Mouse (Mus musculus) heart, embryonic 14.5 days (tissue): Measurements from ENCODE around the gene Scgb1a1. TPM values are rescaled to one million over a fixed set of nuclear protein-coding genes. Genes with fewer than 3 reads are reported as not detected.
"Not testable (repeated sequence)": the region's sequence is repeated elsewhere in the genome, so short reads cannot be mapped to it uniquely, and the experiment has no call there.

Source experiments
- ATAC-seq: fragments of 200-750 bp; cut with Nextera tagmentation; 2 replicates; pipeline ENCODE4 v1.8.0; 2017; ENCODE audit warnings: low read depth, moderate TSS enrichment; ENCODE audit not compliant: insufficient number of reproducible peaks, insufficient read depth, low FRiP score
- H3K27ac ChIP-seq, 2 experiments: fragments of 200-500 bp in 1 of 2; fragments of 300-500 bp in 1 of 2; sonication (generic) in 1 of 2; replicated peaks in 1 of 2; 2 replicates each; pipeline ENCODE4 v1.5.1; 2012 to 2014; ENCODE audit warnings: low read depth in 2 of 2, low read length in 2 of 2, control low read depth in 1 of 2, mild to moderate bottlenecking in 1 of 2, mixed read lengths in 1 of 2; ENCODE audit not compliant: control insufficient read depth in 1 of 2, insufficient read depth in 1 of 2
- H3K27me3 ChIP-seq: fragments of 300-500 bp; sonication (generic); 2 replicates; pipeline ENCODE4 v1.6.1; 2014; ENCODE audit warnings: mild to moderate bottlenecking, low read length, control low read depth; ENCODE audit not compliant: control insufficient read depth, insufficient read depth
- H3K36me3 ChIP-seq: fragments of 300-500 bp; sonication (generic); 2 replicates; pipeline ENCODE4 v1.6.1; 2014; ENCODE audit warnings: mild to moderate bottlenecking, control low read depth, low read length, mixed read lengths; ENCODE audit not compliant: control insufficient read depth, insufficient read depth
- H3K4me1 ChIP-seq, 2 experiments: fragments of 200-500 bp in 1 of 2; fragments of 300-500 bp in 1 of 2; sonication (generic) in 1 of 2; 2 replicates each; pipeline ENCODE4 v1.6.1; 2012 to 2014; ENCODE audit warnings: low read length in 2 of 2, control low read depth in 1 of 2, mixed read lengths in 1 of 2; ENCODE audit not compliant: control insufficient read depth in 2 of 2, insufficient read depth in 2 of 2
- H3K4me2 ChIP-seq: fragments of 300-500 bp; sonication (generic); 2 replicates; pipeline ENCODE4 v1.6.1; 2014; ENCODE audit warnings: mild to moderate bottlenecking, low read length
- H3K4me3 ChIP-seq, 2 experiments: fragments of 200-500 bp in 1 of 2; fragments of 300-500 bp in 1 of 2; sonication (generic) in 1 of 2; 2 replicates each; pipeline ENCODE4 v1.5.1; 2012 to 2014; ENCODE audit warnings: low read length in 2 of 2, mild to moderate bottlenecking in 2 of 2, control low read depth in 1 of 2, low read depth in 1 of 2, moderate library complexity in 1 of 2; ENCODE audit not compliant: control insufficient read depth in 1 of 2, insufficient read depth in 1 of 2
- H3K9ac ChIP-seq: fragments of 300-500 bp; sonication (generic); 2 replicates; pipeline ENCODE4 v1.6.1; 2014; ENCODE audit warnings: mild to moderate bottlenecking, low read length
- H3K9me3 ChIP-seq: fragments of 300-500 bp; sonication (generic); 2 replicates; pipeline ENCODE4 v1.6.1; 2016; ENCODE audit warnings: low read length, control low read depth; ENCODE audit not compliant: control insufficient read depth
- WGBS: fragments of 180-500 bp; shearing (Covaris S2); extraction: QIAGEN DNeasy Blood & Tissue Kit; methylation state at CpG from one replicate; pipeline ENCODE4 v1.1.7; 2014; 5-methylcytosine and 5-hydroxymethylcytosine counted together
- polyA plus RNA-seq: library from polyadenylated mRNA; unstranded; fragments of >200 nt; fragmentation: Nextera tagmentation; extraction: Ambion mirVana; gene quantifications from 2 replicates; pipeline ENCODE4 v1.2.1, GENCODE M21; 2014

Gene Scgb1a1
- not detected in 2 replicates for polyA plus RNA-seq

DNA sequence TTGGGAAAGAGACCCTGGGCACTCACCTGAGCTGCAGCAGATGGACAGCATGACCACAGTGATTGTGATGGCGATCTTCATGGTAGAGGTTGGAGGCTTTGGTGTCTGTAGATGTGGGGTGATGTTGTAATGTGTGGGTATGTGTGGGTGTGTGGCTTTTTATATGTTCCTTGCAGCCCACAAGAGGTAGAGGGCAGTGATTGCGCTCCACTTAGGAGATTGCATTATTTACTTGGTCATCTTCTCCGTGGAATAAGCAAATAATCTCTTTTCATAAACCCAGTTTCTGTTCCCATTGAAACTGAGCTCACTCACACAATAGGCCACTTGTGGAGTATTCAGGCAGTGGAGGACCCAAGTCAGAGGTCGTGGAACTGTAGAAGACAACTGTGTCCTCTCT, at the start of gene Scgb1a1:
Gene Scgb1a1 (minus strand): TSS at position 138 of the 400 bp plus-strand sequence.
- WGBS, result 79% methylated on average over 4 of the region's 4 CpGs
- Histone ChIP-seq H3K4me1 (peaks cover 5 to 10% of the 10 kb centered on the region in 2 experiments), H3K9me3 (no peaks in the 10 kb centered on the region), H3K9ac (no peak within 1 kb of the TSS), H3K4me3 (no peak within 1 kb of the TSS), H3K27ac (no peak within 1 kb of the TSS), H3K27me3 (no peaks in the 10 kb centered on the region), H3K36me3 (no peaks in the 10 kb centered on the region), H3K4me2 (no peak within 1 kb of the TSS)
- ATAC-seq, result no peak

DNA sequence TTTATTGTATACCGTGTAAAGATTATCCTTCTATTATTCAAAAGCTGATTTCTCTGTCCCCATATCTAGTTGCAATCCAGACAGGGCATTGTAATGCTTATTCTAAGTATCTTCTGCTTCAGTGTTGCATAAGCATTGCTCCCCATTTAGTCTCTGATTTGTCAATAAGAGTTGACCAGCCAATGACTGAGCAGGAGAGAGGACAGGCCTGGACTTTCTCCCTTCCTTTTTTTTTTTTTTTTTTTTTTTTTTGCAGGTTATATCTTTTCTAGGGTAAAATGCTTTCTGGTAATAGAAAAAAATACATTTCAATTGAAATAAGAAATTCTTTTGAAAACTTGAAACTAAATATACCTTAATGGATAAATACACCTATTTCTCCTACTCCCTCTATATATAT, 49.4 kb upstream of the Scgb1a1 start:
- WGBS, result 81% methylated on average over 1 of the region's 1 CpGs
- no peak overlapping the region for H3K9ac ChIP-seq
- no peaks in the 10 kb centered on the region for H3K27me3 ChIP-seq
- no peaks in the 10 kb centered on the region for H3K9me3 ChIP-seq
- peaks cover 0 to 6% of the 10 kb centered on the region in 2 experiments; a peak in 2 of 4 replicates for H3K4me1 ChIP-seq
- H3K36me3 ChIP-seq, result no peaks in the 10 kb centered on the region
- ATAC-seq, result no peak
- no peak overlapping the region for H3K4me3 ChIP-seq
- no peak overlapping the region for H3K4me2 ChIP-seq
- H3K27ac ChIP-seq, result no peak overlapping the region

DNA sequence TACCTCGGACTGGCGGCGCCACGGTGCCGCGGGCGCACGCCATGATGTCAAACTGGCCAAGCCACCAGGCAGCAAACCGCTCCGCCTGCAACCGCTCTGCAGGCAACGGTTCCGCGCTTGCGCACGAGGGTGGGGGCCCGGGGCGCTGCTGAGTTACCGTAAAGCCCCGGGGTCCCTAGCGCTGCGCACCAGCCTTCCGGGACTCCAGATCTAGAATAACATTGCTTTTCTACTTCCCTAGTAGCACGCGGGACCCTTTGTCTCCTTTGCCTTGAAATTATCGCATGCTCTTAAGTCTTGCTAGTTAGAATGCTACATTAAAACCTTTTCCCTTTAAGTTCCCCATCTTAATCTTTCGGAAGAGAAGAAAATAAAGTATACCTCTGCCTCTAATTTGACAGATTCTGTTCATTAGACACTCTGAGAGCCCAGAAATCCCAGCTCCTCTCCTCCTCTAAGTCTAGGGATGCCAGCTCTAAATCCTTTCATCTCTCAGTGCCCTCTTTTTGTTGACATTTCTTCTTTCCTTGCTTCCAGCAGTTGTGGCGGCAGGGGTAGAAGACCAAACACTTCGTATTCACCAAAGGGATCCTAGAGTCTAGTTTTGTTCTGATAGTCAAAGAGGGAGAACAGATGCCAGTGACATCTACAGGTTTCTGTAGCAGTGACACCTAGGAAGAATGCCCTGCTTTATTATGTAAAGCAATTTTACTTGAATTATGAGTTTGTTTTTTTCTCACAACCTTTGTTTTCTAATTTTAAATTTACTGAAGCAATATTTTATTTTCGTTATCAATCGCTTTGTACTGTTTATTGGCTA, 48.0 kb upstream of the Scgb1a1 start, which contains the start of gene Asrgl1:
Gene Asrgl1 (minus strand): TSS at position 125 of the 820 bp plus-strand sequence.
- H3K4me1 ChIP-seq, result peaks cover 0 to 6% of the 10 kb centered on the region in 2 experiments; a peak in 2 of 4 replicates
- peak; percentile 92 for ATAC-seq
- H3K27me3 ChIP-seq, result no peaks in the 10 kb centered on the region
- 10% methylated on average over 31 of the region's 31 CpGs for WGBS
- H3K36me3 ChIP-seq, result no peaks in the 10 kb centered on the region; the same call in 1 of the 2 replicates
- no peaks in the 10 kb centered on the region for H3K9me3 ChIP-seq
- peak within 1 kb of the TSS; percentile 73 to 77 for H3K4me3 ChIP-seq
- peak within 1 kb of the TSS; percentile 100 for H3K4me2 ChIP-seq
- H3K9ac ChIP-seq, result peak within 1 kb of the TSS; percentile 87
- H3K27ac ChIP-seq, result peak within 1 kb of the TSS in 1 of 2 experiments; percentile 42; a peak in 1 of 4 replicates

DNA sequence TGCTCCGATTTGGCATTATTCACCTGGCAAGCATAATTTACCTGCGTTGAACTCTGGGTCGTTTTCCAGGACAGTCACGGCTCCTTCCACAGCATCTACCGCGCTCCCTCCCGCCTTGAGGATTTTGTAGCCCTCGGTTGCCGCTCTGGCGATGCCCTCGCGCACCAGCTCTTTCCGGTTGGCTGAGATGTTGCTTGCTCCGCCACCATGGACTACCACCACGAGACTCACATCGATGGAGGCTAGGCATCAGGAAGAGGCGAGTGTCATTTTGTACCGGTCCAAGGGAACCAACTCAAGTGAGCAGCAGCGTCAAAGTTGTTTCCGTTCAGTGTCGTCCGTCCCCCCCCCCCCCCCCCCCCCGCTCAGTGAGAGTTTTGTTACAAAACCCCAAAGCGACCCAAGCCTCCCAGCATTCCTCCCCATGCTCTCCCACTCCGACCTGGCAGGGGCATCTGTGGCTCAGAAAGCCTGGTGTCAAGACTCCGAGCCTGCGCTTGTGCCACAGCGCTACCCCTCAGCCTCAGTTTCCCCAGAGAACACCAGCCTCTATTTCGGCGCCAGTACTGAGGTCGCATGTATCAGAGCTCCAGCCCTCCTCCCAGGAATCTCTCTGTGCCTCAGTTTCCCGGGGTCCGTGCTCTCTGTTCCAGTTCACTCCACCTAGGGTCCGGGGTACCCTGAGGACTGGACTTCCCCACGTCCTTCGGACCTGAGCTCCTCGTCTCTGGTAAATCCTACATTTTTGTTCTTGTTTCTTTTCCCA, 47.2 kb upstream of the Scgb1a1 start:
- peak overlapping the region; percentile 100 for H3K4me2 ChIP-seq
- H3K9ac ChIP-seq, result peak overlapping the region; percentile 87
- H3K9me3 ChIP-seq, result no peaks in the 10 kb centered on the region
- H3K4me3 ChIP-seq, result peak overlapping the region; percentile 73 to 77
- peak; percentile 40 for ATAC-seq
- no peaks in the 10 kb centered on the region for H3K27me3 ChIP-seq
- peaks cover 0 to 6% of the 10 kb centered on the region in 2 experiments; a peak in 2 of 4 replicates for H3K4me1 ChIP-seq
- no peaks in the 10 kb centered on the region; the same call in 1 of the 2 replicates for H3K36me3 ChIP-seq
- WGBS, result 2% methylated on average over 34 of the region's 37 CpGs
- peak overlapping the region in 1 of 2 experiments; percentile 42; a peak in 1 of 4 replicates for H3K27ac ChIP-seq

DNA sequence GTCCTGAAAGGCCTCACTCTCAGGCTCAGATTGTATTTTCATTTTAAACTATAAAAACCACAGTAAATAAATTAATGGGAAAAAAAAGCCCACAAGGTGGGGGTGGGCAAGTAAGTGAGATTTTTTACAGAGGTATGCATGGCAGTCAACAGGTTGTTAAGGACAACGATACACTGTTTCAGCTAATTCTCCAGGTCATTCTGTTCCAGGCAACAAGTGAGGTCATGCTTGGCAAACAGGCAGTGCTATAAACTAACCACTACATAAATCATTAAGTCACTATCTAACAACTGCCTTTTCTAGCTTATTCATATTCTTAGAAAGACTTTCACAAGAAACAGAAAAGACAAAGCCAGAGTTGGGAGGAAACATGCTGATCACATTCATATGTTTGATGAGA, 42.2 kb upstream of the Scgb1a1 start:
- no peak overlapping the region for H3K4me3 ChIP-seq
- H3K4me2 ChIP-seq, result no peak overlapping the region
- no peaks in the 10 kb centered on the region for H3K9me3 ChIP-seq
- 54% methylated on average over 1 of the region's 1 CpGs for WGBS
- no peak overlapping the region for H3K9ac ChIP-seq
- H3K36me3 ChIP-seq, result peaks cover 10% of the 10 kb centered on the region
- H3K27ac ChIP-seq, result no peak overlapping the region
- no peaks in the 10 kb centered on the region for H3K27me3 ChIP-seq
- ATAC-seq, result no peak
- peaks cover 0 to 3% of the 10 kb centered on the region in 2 experiments; a peak in 2 of 4 replicates for H3K4me1 ChIP-seq

DNA sequence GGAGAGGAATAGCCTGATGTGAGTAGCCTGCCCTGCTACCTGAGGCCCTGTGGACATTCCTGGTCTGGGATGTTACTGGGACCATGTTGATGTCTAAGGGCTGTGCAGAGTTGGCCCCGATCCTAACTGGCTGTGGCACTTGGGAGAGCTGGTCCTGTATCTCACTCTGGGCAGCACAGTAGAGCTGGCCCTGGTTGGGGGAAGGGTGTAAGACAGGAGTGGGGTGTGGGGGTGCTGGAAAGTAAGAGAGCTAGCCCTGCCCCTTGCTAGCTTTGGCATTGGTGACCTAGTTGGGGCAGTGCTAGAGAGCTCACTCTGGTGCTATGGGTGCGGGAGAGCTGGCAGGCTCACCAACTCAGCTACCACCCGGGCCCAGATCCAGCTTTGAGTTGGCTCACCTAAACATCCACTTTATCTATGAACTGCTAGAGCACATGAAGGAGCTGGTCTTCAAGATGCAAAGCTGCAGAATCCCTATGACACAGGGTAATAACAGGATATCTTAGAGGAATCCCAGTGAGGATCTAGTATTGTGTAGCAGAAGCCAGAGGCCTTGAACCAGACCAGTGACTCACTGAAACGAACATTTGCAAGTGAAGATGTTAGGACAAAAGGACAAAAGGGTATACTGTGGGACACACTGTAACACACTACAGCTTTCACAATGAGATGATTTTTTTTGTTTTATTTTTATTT, 40.9 kb upstream of the Scgb1a1 start:
- ATAC-seq, result no peak
- Histone ChIP-seq H3K4me1 (no peaks in the 10 kb centered on the region), H3K9ac (no peak overlapping the region), H3K27me3 (no peaks in the 10 kb centered on the region), H3K27ac (no peak overlapping the region), H3K4me2 (no peak overlapping the region), H3K9me3 (no peaks in the 10 kb centered on the region), H3K36me3 (peaks cover 10% of the 10 kb centered on the region), H3K4me3 (no peak overlapping the region)
- 90% methylated on average over 4 of the region's 4 CpGs for WGBS

DNA sequence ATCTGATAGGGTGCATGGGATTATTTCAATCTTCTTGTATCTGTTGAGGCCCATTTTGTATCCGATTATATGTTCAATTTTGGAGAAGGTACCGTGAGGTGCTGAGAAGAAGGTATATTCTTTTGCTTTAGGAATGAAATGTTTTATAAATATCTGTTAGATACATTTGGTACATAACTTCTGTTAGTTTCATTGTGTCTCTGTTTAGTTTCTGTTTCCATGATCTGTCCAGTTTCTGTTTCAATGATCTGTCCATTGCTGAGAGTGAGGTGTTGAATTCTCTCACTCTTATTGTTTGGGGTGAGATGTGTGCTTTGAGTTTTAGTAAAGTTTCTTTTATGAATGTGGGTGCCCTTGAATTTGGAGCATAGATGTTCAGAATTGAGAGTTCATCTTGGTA, 36.2 kb upstream of the Scgb1a1 start:
- H3K9ac ChIP-seq, H3K27me3 ChIP-seq, H3K4me1 ChIP-seq, H3K4me2 ChIP-seq, H3K9me3 ChIP-seq, H3K27ac ChIP-seq, ATAC-seq, H3K4me3 ChIP-seq, H3K36me3 ChIP-seq: not testable (repeated sequence)
- 95% methylated on average over 2 of the region's 2 CpGs for WGBS
